Comparison of ENCODE assay signal across 15 mouse cellular contexts in the genomic region with DNA sequence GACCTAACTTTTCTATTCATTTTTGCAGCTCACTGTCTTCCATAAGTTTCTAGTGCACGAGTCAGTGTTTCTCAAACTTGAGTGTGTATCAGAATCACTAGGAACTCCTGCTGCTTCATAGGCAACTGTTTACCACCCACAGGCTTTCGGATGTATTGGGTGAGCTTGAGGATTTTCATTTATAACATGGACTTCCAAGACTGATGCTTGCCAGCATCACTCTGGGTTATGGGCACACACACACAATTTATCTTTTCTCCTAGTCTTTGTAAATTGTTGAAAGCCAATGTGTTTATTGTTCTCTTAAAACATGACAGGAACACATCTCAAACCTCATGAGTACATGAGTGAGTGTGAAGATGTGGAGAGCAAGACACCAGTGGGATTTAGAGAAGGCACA.
"Had no signal": no experiment of that assay in that cellular context is flagged by ENCODE, and none has a peak within 500 bp of the region (broad histone marks: within the 10 kb centered on the region; RNA-seq: fewer than 3 reads in every experiment).

No protein-coding gene starts in this region.

- H3K4me1 ChIP-seq: limb, embryonic 12.5 days; liver, embryonic 13.5 days had no signal

- H3K4me3 ChIP-seq: intestine, embryonic 15.5 days; layer of hippocampus, adult 2 months; limb, embryonic 12.5 days; liver, embryonic 13.5 days; midbrain, embryonic 12.5 days; myocyte had no signal

- H3K27me3 ChIP-seq: intestine, embryonic 15.5 days; limb, embryonic 12.5 days; liver, embryonic 13.5 days; midbrain, embryonic 12.5 days had no signal

- H3K27ac ChIP-seq: intestine, embryonic 15.5 days; liver, embryonic 13.5 days had no signal

- ATAC-seq: liver, postnatal 0 days had no signal

- H3K4me2 ChIP-seq: intestine, embryonic 15.5 days; limb, embryonic 12.5 days; liver, embryonic 13.5 days; midbrain, embryonic 12.5 days had no signal

- H3K9me3 ChIP-seq: intestine, embryonic 15.5 days; limb, embryonic 12.5 days; liver, embryonic 13.5 days; midbrain, embryonic 12.5 days had no signal

- H3K36me3 ChIP-seq: intestine, embryonic 15.5 days; limb, embryonic 12.5 days; liver, embryonic 13.5 days; midbrain, embryonic 12.5 days had no signal

- H3K9ac ChIP-seq: intestine, embryonic 15.5 days; limb, embryonic 12.5 days; liver, embryonic 13.5 days; liver, postnatal 0 days; midbrain, embryonic 12.5 days had no signal

- DNase-seq: kidney, adult 18-20 months; kidney, postnatal 10 days; kidney, postnatal 4 days; liver; liver, embryonic 13.5 days; liver, postnatal 0 days; right cerebral cortex, postnatal 4 days; spleen, adult 18-20 months; thymus, adult 2 months; thymus, postnatal 25 days had no signal
